Mouse (Mus musculus) liver, embryonic 14.5 days (tissue): ENCODE data around the gene Itpr1. TPM values are rescaled to one million over a fixed set of nuclear protein-coding genes. Genes with fewer than 3 reads are reported as not detected.

ENCODE experiments used
- ATAC-seq: fragments of 200-750 bp; cut with Nextera tagmentation; 2 replicates; pipeline ENCODE4 v1.8.0; 2017; ENCODE audit warnings: moderate number of reproducible peaks, mild to moderate bottlenecking, moderate library complexity; ENCODE audit not compliant: insufficient read depth
- DNase-seq, 3 experiments: peaks; one replicate each; pipeline ENCODE4 v3.0.0-alpha.2; 2012 to 2013; ENCODE audit warnings: low read depth in 3 of 3, low spot score in 3 of 3
- H3K27ac ChIP-seq: fragments of 300-500 bp; sonication (generic); 2 replicates; pipeline ENCODE4 v1.5.1; 2014; ENCODE audit warnings: moderate library complexity, mild to moderate bottlenecking, control low read depth, inconsistent platforms
- H3K27me3 ChIP-seq: fragments of 300-500 bp; sonication (generic); 2 replicates; pipeline ENCODE4 v1.6.1; 2014; ENCODE audit warnings: mild to moderate bottlenecking, low read length, moderate library complexity; ENCODE audit not compliant: control insufficient read depth, insufficient read depth
- H3K36me3 ChIP-seq: fragments of 300-500 bp; sonication (generic); replicated peaks from 2 replicates; pipeline ENCODE4 v1.6.1; 2014; ENCODE audit warnings: low read depth; ENCODE audit not compliant: control insufficient read depth, insufficient read depth
- H3K4me1 ChIP-seq, 2 experiments: fragments of 200-500 bp in 1 of 2; fragments of 300-500 bp in 1 of 2; sonication (generic) in 1 of 2; replicated peaks; 2 replicates each; pipeline ENCODE4 v1.6.1; 2012 to 2014; ENCODE audit warnings: antibody characterized with exemption in 1 of 2, inconsistent platforms in 1 of 2, low read length in 1 of 2; ENCODE audit not compliant: control insufficient read depth in 2 of 2, insufficient read depth in 2 of 2
- H3K4me2 ChIP-seq: fragments of 300-500 bp; sonication (generic); 2 replicates; pipeline ENCODE4 v1.6.1; 2014; ENCODE audit warnings: low read depth, mild to moderate bottlenecking, control low read depth, moderate library complexity
- H3K4me3 ChIP-seq, 2 experiments: fragments of 200-500 bp in 1 of 2; fragments of 300-500 bp in 1 of 2; sonication (generic) in 1 of 2; 2 replicates each; pipeline ENCODE4 v1.5.1; 2012 to 2014; ENCODE audit warnings: low read depth in 2 of 2, low read length in 2 of 2, mild to moderate bottlenecking in 2 of 2, control low read depth in 1 of 2, inconsistent platforms in 1 of 2, moderate library complexity in 1 of 2; ENCODE audit not compliant: insufficient read depth in 1 of 2
- H3K9ac ChIP-seq: fragments of 300-500 bp; sonication (generic); replicated peaks from 2 replicates; pipeline ENCODE4 v1.6.1; 2014; ENCODE audit warnings: mild to moderate bottlenecking, control low read depth, moderate library complexity
- H3K9me3 ChIP-seq: fragments of 300-500 bp; sonication (generic); 2 replicates; pipeline ENCODE4 v1.6.1; 2016; ENCODE audit warnings: low read length, mixed read lengths; ENCODE audit not compliant: control insufficient read depth
- CTCF ChIP-seq: IDR thresholded peaks from 2 replicates; pipeline ENCODE4 v1.5.1; 2016; ENCODE audit warnings: antibody characterized with exemption, low read depth, control low read depth
- EP300 ChIP-seq: IDR thresholded peaks from 2 replicates; pipeline ENCODE4 v1.6.1; 2016; ENCODE audit warnings: antibody characterized with exemption, low read depth
- WGBS: fragments of 180-500 bp; shearing (Covaris S2); extraction: QIAGEN DNeasy Blood & Tissue Kit; methylation state at CpG from one replicate; pipeline ENCODE4 v1.1.7; 2014; ENCODE audit not compliant: insufficient replicate concordance; 5-methylcytosine and 5-hydroxymethylcytosine counted together
- polyA plus RNA-seq, 2 experiments: library from polyadenylated mRNA; depleted of rRNA in 1 of 2; stranded (reverse) in 1 of 2; unstranded in 1 of 2; fragments of >200 nt; fragmentation: Nextera tagmentation in 1 of 2; extraction: Ambion mirVana in 1 of 2; gene quantifications; 2 replicates each; pipeline versions ENCODE4 v1.2.1 to v1.2.3; 2012 to 2014

The Itpr1 gene
- polyA plus RNA-seq, 2 experiments: 1.6 to 3.1 TPM

- Histone ChIP-seq H3K4me3 (no peak overlapping the region), H3K27me3 (no peaks in the 10 kb centered on the region), H3K4me1 (no peaks in the 10 kb centered on the region), H3K27ac (no peak overlapping the region), H3K9me3 (no peaks in the 10 kb centered on the region), H3K9ac (no peak overlapping the region), H3K36me3 (no peaks in the 10 kb centered on the region), H3K4me2 (no peak overlapping the region)
- 74% methylated on average over 7 of the region's 7 CpGs for WGBS
- ATAC-seq (no peak), DNase-seq (no peak)
- TF ChIP-seq EP300: no peak
- TF ChIP-seq CTCF: no peak
Measured at GRCm38 (mm10) chr6:108544917-108545316, 332.0 kb downstream of the Itpr1 start.

GRCm38 (mm10) chr6:108545464-108545863 lies 332.6 kb downstream of the Itpr1 start:
- no peaks in the 10 kb centered on the region for H3K36me3 ChIP-seq
- H3K27me3 ChIP-seq: no peaks in the 10 kb centered on the region
- H3K27ac ChIP-seq: no peak overlapping the region
- H3K9me3 ChIP-seq: no peaks in the 10 kb centered on the region
- TF ChIP-seq CTCF (no peak), EP300 (no peak)
- no peak for DNase-seq
- no peak overlapping the region for H3K4me3 ChIP-seq
- no peak for ATAC-seq
- 64% methylated on average over 5 of the region's 5 CpGs for WGBS
- H3K4me1 ChIP-seq: no peaks in the 10 kb centered on the region
- H3K4me2 ChIP-seq: no peak overlapping the region
- no peak overlapping the region for H3K9ac ChIP-seq

GRCm38 (mm10) chr6:108548413-108548812 lies 335.5 kb downstream of the Itpr1 start:
- no peaks in the 10 kb centered on the region for H3K9me3 ChIP-seq
- no peaks in the 10 kb centered on the region for H3K27me3 ChIP-seq
- H3K36me3 ChIP-seq: no peaks in the 10 kb centered on the region
- H3K4me2 ChIP-seq: no peak overlapping the region
- no peak overlapping the region for H3K27ac ChIP-seq
- no peak for TF ChIP-seq EP300
- no peak for TF ChIP-seq CTCF
- no peak overlapping the region for H3K4me3 ChIP-seq
- WGBS: 76% methylated on average over 3 of the region's 3 CpGs
- DNase-seq: no peak
- H3K4me1 ChIP-seq: no peaks in the 10 kb centered on the region
- H3K9ac ChIP-seq: no peak overlapping the region
- ATAC-seq: no peak

GRCm38 (mm10) chr6:108549495-108549935 lies 336.6 kb downstream of the Itpr1 start:
- no peaks in the 10 kb centered on the region for H3K4me1 ChIP-seq
- H3K4me2 ChIP-seq: no peak overlapping the region
- H3K4me3 ChIP-seq: no peak overlapping the region
- no peaks in the 10 kb centered on the region for H3K27me3 ChIP-seq
- ATAC-seq: no peak
- WGBS: 60% methylated on average over 6 of the region's 6 CpGs
- TF ChIP-seq EP300: no peak
- TF ChIP-seq CTCF: no peak
- H3K9me3 ChIP-seq: no peaks in the 10 kb centered on the region
- H3K27ac ChIP-seq: no peak overlapping the region
- H3K36me3 ChIP-seq: no peaks in the 10 kb centered on the region
- no peak overlapping the region for H3K9ac ChIP-seq
- no peak for DNase-seq

- Histone ChIP-seq H3K27ac (no peak overlapping the region), H3K4me2 (no peak overlapping the region), H3K27me3 (no peaks in the 10 kb centered on the region), H3K4me3 (no peak overlapping the region), H3K36me3 (no peaks in the 10 kb centered on the region), H3K4me1 (no peaks in the 10 kb centered on the region; a peak in 1 of 4 replicates), H3K9ac (no peak overlapping the region), H3K9me3 (no peaks in the 10 kb centered on the region)
- DNase-seq: no peak
- TF ChIP-seq EP300 (no peak), CTCF (no peak)
- ATAC-seq: no peak
- 80% methylated on average over 12 of the region's 12 CpGs for WGBS
Measured at GRCm38 (mm10) chr6:108551725-108552620, 339.1 kb downstream of the Itpr1 start.
